Comparison of ENCODE assay signal across 14 mouse cellular contexts in genomic region chr4:107502601-107503051, GRCm38 (mm10).
DNase-seq lines count a peak whose midpoint lies in the region; ATAC-seq and TF ChIP-seq lines count a peak whose summit lies in the region.
"Had no signal": no experiment of that assay in that cellular context is flagged by ENCODE, and none has a peak within 500 bp of the region (broad histone marks: within the 10 kb centered on the region; RNA-seq: fewer than 3 reads in every experiment).

No protein-coding gene starts in this region.

- no peaks in the 10 kb centered on the region for H3K9me3 ChIP-seq in hindbrain, embryonic 16.5 days (ENCODE audit: control insufficient read depth, low read length)
- H3K9me3 ChIP-seq in hindbrain, embryonic 14.5 days (ENCODE audit: control insufficient read depth, low read length): no peaks in the 10 kb centered on the region
- no peaks in the 10 kb centered on the region for H3K9me3 ChIP-seq in intestine, embryonic 16.5 days (ENCODE audit: control insufficient read depth, low read length)
- no peaks in the 10 kb centered on the region for H3K9me3 ChIP-seq in stomach, embryonic 16.5 days (replicated peaks; ENCODE audit: control insufficient read depth, low read length)
- H3K9me3 ChIP-seq: midbrain, embryonic 15.5 days had no signal

- peak overlapping the region; percentile 12; the same call in 1 of the 2 replicates for H3K27ac ChIP-seq in hindbrain, embryonic 16.5 days (ENCODE audit: low read depth, low read length)
- no peak overlapping the region for H3K27ac ChIP-seq in hindbrain, embryonic 14.5 days
- peak overlapping the region; percentile 41; the same call in 1 of the 2 replicates for H3K27ac ChIP-seq in intestine, embryonic 16.5 days (ENCODE audit: low read length)
- H3K27ac ChIP-seq in stomach, embryonic 16.5 days (ENCODE audit: low read length): peak overlapping the region; percentile 50; the same call in 1 of the 2 replicates
- H3K27ac ChIP-seq in cerebellum, adult 2 months (ENCODE audit: insufficient read depth, low read length): no peak overlapping the region
- H3K27ac ChIP-seq: midbrain, embryonic 15.5 days had no signal

- no peak overlapping the region for H3K9ac ChIP-seq in hindbrain, embryonic 16.5 days (ENCODE audit: low read depth, low read length)
- H3K9ac ChIP-seq in hindbrain, embryonic 14.5 days: no peak overlapping the region
- no peak overlapping the region for H3K9ac ChIP-seq in intestine, embryonic 16.5 days (ENCODE audit: low read depth, low read length)
- no peak overlapping the region for H3K9ac ChIP-seq in stomach, embryonic 16.5 days (ENCODE audit: low read length)
- H3K9ac ChIP-seq: midbrain, embryonic 15.5 days had no signal

- TF ChIP-seq CTCF in lung, adult 2 months (IDR thresholded peaks at IDR 0.05; ENCODE audit: insufficient read depth, low read length): no peak
- TF ChIP-seq CTCF in cerebellum, adult 2 months (IDR thresholded peaks at IDR 0.05; ENCODE audit: borderline replicate concordance, insufficient read depth, low read depth, low read length): no peak

- H3K36me3 ChIP-seq in hindbrain, embryonic 16.5 days (ENCODE audit: control insufficient read depth, insufficient read depth, low read length): no peaks in the 10 kb centered on the region
- no peaks in the 10 kb centered on the region for H3K36me3 ChIP-seq in hindbrain, embryonic 14.5 days (replicated peaks; ENCODE audit: control insufficient read depth, insufficient read depth)
- no peaks in the 10 kb centered on the region for H3K36me3 ChIP-seq in intestine, embryonic 16.5 days (ENCODE audit: control insufficient read depth, insufficient read depth, low read length)
- H3K36me3 ChIP-seq in stomach, embryonic 16.5 days (ENCODE audit: control insufficient read depth, insufficient read depth, low read length): no peaks in the 10 kb centered on the region
- H3K36me3 ChIP-seq: midbrain, embryonic 15.5 days had no signal

- no peak for DNase-seq in hindbrain, embryonic 14.5 days (ENCODE audit: low spot score)
- peak; percentile 20 for DNase-seq in lung, postnatal 10 days
- DNase-seq in lung, adult 2 months: no peak
- no peak for DNase-seq in cerebellum, adult 2 months
- DNase-seq in spleen, postnatal 10 days (ENCODE audit: low spot score in 2 of 2): no peak
- DNase-seq: cerebellum, adult 9-11 months; heart, postnatal 14 days; right cerebral cortex, adult 18-20 months; thymus, postnatal 14 days had no signal

- H3K27me3 ChIP-seq in hindbrain, embryonic 16.5 days (replicated peaks; ENCODE audit: control insufficient read depth, insufficient read depth, low read length): no peaks in the 10 kb centered on the region
- no peaks in the 10 kb centered on the region for H3K27me3 ChIP-seq in hindbrain, embryonic 14.5 days (ENCODE audit: control insufficient read depth, insufficient read depth, low read length)
- H3K27me3 ChIP-seq in intestine, embryonic 16.5 days (replicated peaks; ENCODE audit: control insufficient read depth, insufficient read depth, low read length): no peaks in the 10 kb centered on the region
- no peaks in the 10 kb centered on the region for H3K27me3 ChIP-seq in stomach, embryonic 16.5 days (ENCODE audit: control insufficient read depth, insufficient read depth, low read length)
- no peaks in the 10 kb centered on the region for H3K27me3 ChIP-seq in cerebellum, adult 2 months (ENCODE audit: control insufficient read depth, insufficient read depth, low read length)
- H3K27me3 ChIP-seq: midbrain, embryonic 15.5 days had no signal

- no peak for ATAC-seq in hindbrain, embryonic 16.5 days
- ATAC-seq in hindbrain, embryonic 14.5 days (ENCODE audit: low FRiP score): no peak
- peak; percentile 53 for ATAC-seq in intestine, embryonic 16.5 days
- peak; percentile 54; the same call in 1 of the 2 replicates for ATAC-seq in stomach, embryonic 16.5 days (ENCODE audit: insufficient read depth, low FRiP score)
- ATAC-seq: midbrain, embryonic 15.5 days had no signal

- WGBS in hindbrain, embryonic 16.5 days: 64% methylated on average over 10 of the region's 10 CpGs
- 64% methylated on average over 10 of the region's 10 CpGs for WGBS in hindbrain, embryonic 14.5 days
- WGBS in lung, adult 2 months: 44% methylated on average over 10 of the region's 10 CpGs
- WGBS in intestine, embryonic 16.5 days: 53% methylated on average over 10 of the region's 10 CpGs
- WGBS in stomach, embryonic 16.5 days: 44% methylated on average over 10 of the region's 10 CpGs
- 48% methylated on average over 10 of the region's 10 CpGs for WGBS in cerebellum, adult 2 months

- H3K4me3 ChIP-seq in hindbrain, embryonic 16.5 days (ENCODE audit: low read length): no peak overlapping the region
- no peak overlapping the region for H3K4me3 ChIP-seq in hindbrain, embryonic 14.5 days (replicated peaks; ENCODE audit: low read length)
- no peak overlapping the region for H3K4me3 ChIP-seq in lung, adult 2 months (replicated peaks; ENCODE audit: extremely low read depth, low read depth, low read length)
- H3K4me3 ChIP-seq in intestine, embryonic 16.5 days (ENCODE audit: low read length): no peak overlapping the region
- H3K4me3 ChIP-seq in stomach, embryonic 16.5 days (replicated peaks; ENCODE audit: low read length): no peak overlapping the region
- H3K4me3 ChIP-seq in cerebellum, adult 2 months (replicated peaks; ENCODE audit: insufficient read depth, low read depth, low read length): no peak overlapping the region
- H3K4me3 ChIP-seq: midbrain, embryonic 15.5 days had no signal

- no peak overlapping the region for H3K4me2 ChIP-seq in hindbrain, embryonic 16.5 days (ENCODE audit: low read length)
- no peak overlapping the region for H3K4me2 ChIP-seq in hindbrain, embryonic 14.5 days (replicated peaks)
- H3K4me2 ChIP-seq in intestine, embryonic 16.5 days (ENCODE audit: low read depth, low read length): no peak overlapping the region
- H3K4me2 ChIP-seq in stomach, embryonic 16.5 days (ENCODE audit: low read depth, low read length): no peak overlapping the region
- H3K4me2 ChIP-seq: liver, embryonic 11.5 days; midbrain, embryonic 15.5 days had no signal

- TF ChIP-seq POLR2A in lung, adult 2 months (IDR thresholded peaks at IDR 0.05; ENCODE audit: borderline replicate concordance, extremely low read depth, low read depth, low read length): no peak
- no peak for TF ChIP-seq POLR2A in cerebellum, adult 2 months (IDR thresholded peaks at IDR 0.05; ENCODE audit: borderline replicate concordance, insufficient read depth, low read length)

- H3K4me1 ChIP-seq in hindbrain, embryonic 16.5 days (ENCODE audit: control insufficient read depth, insufficient read depth, low read depth, low read length): peaks cover 2% of the 10 kb centered on the region; the same call in 1 of the 2 replicates
- H3K4me1 ChIP-seq in hindbrain, embryonic 14.5 days (replicated peaks; ENCODE audit: control insufficient read depth, insufficient read depth, low read length): 0 out of 2 replicates have a peak, but pooled peaks cover 6% of the 10 kb centered on the region
- no peaks in the 10 kb centered on the region for H3K4me1 ChIP-seq in lung, adult 2 months (ENCODE audit: control insufficient read depth, insufficient read depth, low read length)
- H3K4me1 ChIP-seq in intestine, embryonic 16.5 days (ENCODE audit: control insufficient read depth, insufficient read depth, low read length): peaks cover 7% of the 10 kb centered on the region
- H3K4me1 ChIP-seq in stomach, embryonic 16.5 days (ENCODE audit: control insufficient read depth, insufficient read depth, low read length): peaks cover 8% of the 10 kb centered on the region
- H3K4me1 ChIP-seq in cerebellum, adult 2 months (ENCODE audit: control insufficient read depth, insufficient read depth, low read length): peaks cover 3% of the 10 kb centered on the region; the same call in 1 of the 2 replicates
- H3K4me1 ChIP-seq: midbrain, embryonic 15.5 days had no signal

Comparison
In these comparisons a context has a peak if more than half of its experiments do, and no peak if none do; other contexts are left out.
1. H3K27ac ChIP-seq: peak in hindbrain, embryonic 16.5 days (single experiment), intestine, embryonic 16.5 days (single experiment) and stomach, embryonic 16.5 days (single experiment); none in hindbrain, embryonic 14.5 days (single experiment) and cerebellum, adult 2 months (single experiment).
2. ATAC-seq: peak in intestine, embryonic 16.5 days (single experiment) and stomach, embryonic 16.5 days (single experiment); none in hindbrain, embryonic 16.5 days (single experiment) and hindbrain, embryonic 14.5 days (single experiment).